Mouse (Mus musculus) NIH3T3 (cell line): ENCODE results near the gene Mmd2.
A peak's percentile ranks its signal among the peaks of the same experiment; 100 is the strongest.

Experiments used
- DNase-seq: peaks from one replicate; pipeline ENCODE4 v3.0.0-alpha.2; 2012; ENCODE audit warnings: low read depth

Mmd2 gene

DNA sequence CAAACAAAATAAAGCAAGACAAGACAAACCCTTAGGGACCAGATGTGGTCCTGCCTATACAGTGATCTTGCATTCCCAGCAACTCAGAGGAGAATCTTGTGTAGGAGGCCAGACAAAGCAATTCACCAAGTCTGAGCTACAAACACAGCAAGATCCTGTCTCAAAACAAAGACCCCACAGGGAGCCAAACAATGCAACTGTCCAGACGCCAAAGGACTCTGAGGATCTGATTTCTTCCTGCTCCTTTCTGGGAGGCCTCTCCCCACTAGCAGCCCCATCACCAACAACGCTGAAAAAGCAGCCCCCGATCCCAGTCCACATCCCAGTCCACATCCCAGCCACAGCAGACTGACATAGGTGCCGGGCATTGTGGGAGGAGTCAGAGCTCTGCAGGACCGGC, 62.3 kb downstream of the Mmd2 start:
- no peak for DNase-seq

- peak; percentile 31 for DNase-seq
Measured at GRCm38 (mm10) chr5:142545014-142545795, 63.4 kb downstream of the Mmd2 start.

DNA sequence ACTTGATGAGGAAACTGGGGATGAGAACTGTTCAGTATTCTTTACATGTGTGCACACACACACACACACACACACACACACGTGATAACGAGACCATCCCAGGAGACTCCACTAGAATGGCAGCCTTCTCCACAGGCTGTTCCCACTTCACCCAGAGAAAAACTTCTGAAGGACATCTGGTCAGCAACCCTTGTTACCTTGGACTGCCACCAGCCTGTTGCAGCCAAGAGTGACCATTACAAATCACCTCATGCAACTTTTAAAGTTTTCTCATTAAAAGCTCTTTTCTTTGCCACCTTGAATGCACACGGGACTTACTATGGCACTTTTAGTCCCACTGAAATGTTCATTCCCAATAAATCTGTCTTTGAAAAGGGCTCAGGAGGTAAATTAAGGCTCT, 71.3 kb downstream of the Mmd2 start:
- DNase-seq: no peak

DNA sequence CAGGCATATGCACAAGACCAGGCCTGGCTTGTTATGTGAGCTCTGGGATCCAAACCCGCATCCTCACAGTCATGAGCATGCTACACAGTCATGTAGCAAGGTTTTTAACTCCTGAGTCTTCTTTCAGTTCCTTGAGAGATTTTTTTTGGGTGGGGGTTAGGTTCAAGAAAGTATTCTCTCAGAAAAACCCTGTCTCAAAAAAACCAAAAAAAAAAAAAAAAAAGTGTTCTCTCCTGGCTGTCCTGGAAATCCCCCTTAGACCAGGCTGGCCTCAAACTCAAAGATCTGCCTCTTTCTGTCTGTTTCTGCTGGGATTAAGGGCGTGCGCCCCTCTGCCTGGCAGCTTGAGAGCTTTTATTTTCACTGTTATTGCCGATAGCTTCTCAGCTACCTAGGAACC, 73.2 kb downstream of the Mmd2 start:
- DNase-seq: no peak

GRCm38 (mm10) chr5:142529915-142530314, 78.7 kb downstream of the Mmd2 start, which contains the start of gene Papolb:
Gene Papolb, minus strand, starts transcription at chr5:142530076.
- no peak for DNase-seq

- no peak for DNase-seq
Measured at GRCm38 (mm10) chr5:142524711-142525464, 83.7 kb downstream of the Mmd2 start.

GRCm38 (mm10) chr5:142521195-142521866, 87.3 kb downstream of the Mmd2 start:
- peak; percentile 63 for DNase-seq

GRCm38 (mm10) chr5:142520360-142520759, 88.2 kb downstream of the Mmd2 start:
- DNase-seq: no peak

DNA sequence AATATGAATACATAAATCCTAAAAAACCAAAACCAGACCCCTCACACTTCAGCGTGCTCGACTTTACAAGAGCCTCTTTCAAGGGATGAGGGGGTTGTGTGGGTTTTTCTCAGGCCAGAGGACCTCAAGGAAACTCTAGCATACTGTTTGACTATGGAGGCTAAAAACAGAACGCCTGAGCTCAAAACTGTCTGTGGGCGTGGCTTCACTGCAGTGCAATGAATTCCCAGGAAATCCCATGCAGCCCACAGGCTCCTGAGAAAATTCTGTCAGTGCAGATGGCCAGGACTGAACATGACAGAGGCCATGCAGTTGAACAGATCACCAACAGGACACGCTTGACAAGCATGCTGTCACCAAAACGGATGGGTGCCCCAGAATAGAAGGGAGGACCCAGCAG, 89.6 kb downstream of the Mmd2 start:
- no peak for DNase-seq
